Mouse (Mus musculus): ENCODE results near the gene E330009J07Rik.

- TF ChIP-seq GATA1 (IDR thresholded peaks at IDR 0.05; ENCODE audit: borderline replicate concordance, low read length) (no peak), FLI1 (IDR thresholded peaks at IDR 0.05; ENCODE audit: low read length) (no peak)
These were observed 4.6 kb downstream of the E330009J07Rik start for GRCm38 (mm10) chr6:40431356-40431755.

All from megakaryocyte, embryonic 14.5 days (primary cell).